ENCODE assay signal across 12 mouse cellular contexts in the genomic region with DNA sequence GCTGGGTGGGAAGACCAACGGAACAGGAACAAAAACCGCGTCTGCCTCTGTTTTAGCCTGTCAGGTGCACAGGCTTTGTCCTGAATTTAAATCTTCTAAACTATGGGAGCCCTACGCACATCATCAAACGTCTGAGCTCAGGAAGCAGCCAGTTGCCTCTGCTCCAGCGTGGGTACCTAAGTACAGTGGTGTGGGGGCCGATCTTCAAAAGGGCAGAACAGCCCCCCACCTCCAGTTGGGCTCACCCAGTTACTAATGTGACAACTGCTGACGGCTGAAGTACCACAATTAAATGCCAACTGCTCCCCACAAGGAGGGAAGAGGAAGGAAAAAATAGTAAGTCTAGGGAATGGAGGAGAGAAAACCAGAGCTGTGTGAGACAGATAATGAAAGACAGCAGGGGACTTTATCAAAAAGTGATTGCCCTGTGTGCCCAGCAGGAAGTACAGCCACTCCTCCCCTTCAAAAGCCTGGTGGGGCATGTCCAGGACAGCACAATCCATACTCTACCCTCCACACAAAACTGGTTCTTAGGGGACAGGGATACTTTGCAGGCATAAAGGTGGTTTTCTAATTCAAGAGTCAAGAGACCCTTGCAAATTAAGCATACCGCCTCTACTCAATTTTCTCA. TPM values are rescaled to one million over a fixed set of nuclear protein-coding genes. Genes with fewer than 3 reads are reported as not detected.
A peak's percentile ranks its signal among the peaks of the same experiment; 100 is the strongest.
DNase-seq lines count a peak whose midpoint lies in the region; ATAC-seq and TF ChIP-seq lines count a peak whose summit lies in the region.
"Had no signal": no experiment of that assay in that cellular context is flagged by ENCODE, and none has a peak within 500 bp of the region (broad histone marks: within the 10 kb centered on the region; RNA-seq: fewer than 3 reads in every experiment).

No protein-coding gene starts in this region.

- H3K4me2 ChIP-seq in heart, embryonic 15.5 days, result peak overlapping the region; percentile 14; the same call in 1 of the 2 replicates
- 0 out of 2 replicates have a peak overlapping the region, but pooled peaks have one; percentile 19 for H3K4me2 ChIP-seq in liver, embryonic 15.5 days
- H3K4me2 ChIP-seq in lung, postnatal 0 days (replicated peaks; ENCODE audit: low read depth, low read length), result no peak overlapping the region
- H3K4me2 ChIP-seq: lung, embryonic 14.5 days had no signal

- no peaks in the 10 kb centered on the region for H3K27me3 ChIP-seq in heart, embryonic 15.5 days
- H3K27me3 ChIP-seq in ES-Bruce4 (ENCODE audit: control insufficient read depth, insufficient read depth, low read length, poor library complexity, severe bottlenecking), result no peaks in the 10 kb centered on the region
- H3K27me3 ChIP-seq in liver, embryonic 15.5 days, result no peaks in the 10 kb centered on the region
- no peaks in the 10 kb centered on the region for H3K27me3 ChIP-seq in lung, postnatal 0 days (replicated peaks; ENCODE audit: insufficient read depth, low read length)

- no peaks in the 10 kb centered on the region for H3K9me3 ChIP-seq in heart, embryonic 15.5 days (replicated peaks)
- no peaks in the 10 kb centered on the region for H3K9me3 ChIP-seq in ES-Bruce4 (replicated peaks; ENCODE audit: control insufficient read depth, insufficient read depth, low read length, poor library complexity, severe bottlenecking)
- no peaks in the 10 kb centered on the region for H3K9me3 ChIP-seq in liver, embryonic 15.5 days (replicated peaks)
- no peaks in the 10 kb centered on the region for H3K9me3 ChIP-seq in lung, postnatal 0 days (ENCODE audit: low read length)

- no peak overlapping the region for H3K4me3 ChIP-seq in heart, embryonic 15.5 days
- H3K4me3 ChIP-seq in ES-Bruce4 (ENCODE audit: low read depth, low read length), result no peak overlapping the region
- H3K4me3 ChIP-seq in liver, embryonic 15.5 days (replicated peaks), result no peak overlapping the region
- H3K4me3 ChIP-seq in lung, postnatal 0 days (ENCODE audit: low read depth, low read length), result no peak overlapping the region
- H3K4me3 ChIP-seq: myocyte had no signal

- H3K4me1 ChIP-seq in heart, embryonic 15.5 days (replicated peaks), result peaks cover 45% of the 10 kb centered on the region
- H3K4me1 ChIP-seq in ES-Bruce4 (ENCODE audit: control insufficient read depth, insufficient read depth, low read length), result peaks cover 6% of the 10 kb centered on the region
- H3K4me1 ChIP-seq in liver, embryonic 15.5 days (replicated peaks), result peaks cover 78% of the 10 kb centered on the region
- H3K4me1 ChIP-seq in lung, postnatal 0 days (ENCODE audit: insufficient read depth, low read depth, low read length), result no peaks in the 10 kb centered on the region

- H3K9ac ChIP-seq in heart, embryonic 15.5 days, result no peak overlapping the region
- H3K9ac ChIP-seq in ES-Bruce4 (ENCODE audit: low read depth, poor library complexity, severe bottlenecking), result 0 out of 2 replicates have a peak overlapping the region, but pooled peaks have one; percentile 9
- no peak overlapping the region for H3K9ac ChIP-seq in liver, embryonic 15.5 days
- no peak overlapping the region for H3K9ac ChIP-seq in lung, postnatal 0 days (replicated peaks; ENCODE audit: low read depth)
- H3K9ac ChIP-seq: lung, embryonic 14.5 days had no signal

- peak overlapping the region; percentile 70 for H3K27ac ChIP-seq in heart, embryonic 15.5 days
- peak overlapping the region; percentile 7; the same call in 1 of the 2 replicates for H3K27ac ChIP-seq in ES-Bruce4 (ENCODE audit: insufficient read depth, low read length)
- no peak overlapping the region for H3K27ac ChIP-seq in liver, embryonic 15.5 days (replicated peaks)
- no peak overlapping the region for H3K27ac ChIP-seq in lung, postnatal 0 days (ENCODE audit: low read length)
- H3K27ac ChIP-seq: kidney, postnatal 0 days had no signal

- peaks cover 10% of the 10 kb centered on the region; the same call in 1 of the 2 replicates for H3K36me3 ChIP-seq in heart, embryonic 15.5 days
- peaks cover 7% of the 10 kb centered on the region for H3K36me3 ChIP-seq in ES-Bruce4 (ENCODE audit: control insufficient read depth, insufficient read depth, low read length, poor library complexity, severe bottlenecking)
- H3K36me3 ChIP-seq in liver, embryonic 15.5 days (replicated peaks), result peaks cover 15% of the 10 kb centered on the region
- H3K36me3 ChIP-seq in lung, postnatal 0 days (ENCODE audit: insufficient read depth, low read length), result 0 out of 2 replicates have a peak, but pooled peaks cover 4% of the 10 kb centered on the region

- no peak for TF ChIP-seq POLR2A in ES-Bruce4 (IDR thresholded peaks at IDR 0.05; ENCODE audit: insufficient read depth, low read length)

- TF ChIP-seq EP300 in ES-Bruce4 (IDR thresholded peaks at IDR 0.05; ENCODE audit: insufficient read depth, low read depth, low read length), result no peak
- TF ChIP-seq EP300 in lung, postnatal 0 days (IDR thresholded peaks at IDR 0.05), result no peak

- 56% methylated on average over 9 of the region's 9 CpGs for WGBS in heart, embryonic 15.5 days
- 36% methylated on average over 9 of the region's 9 CpGs for WGBS in liver, embryonic 15.5 days (ENCODE audit: insufficient replicate concordance)
- 80% methylated on average over 9 of the region's 9 CpGs for WGBS in lung, postnatal 0 days

- ATAC-seq in heart, embryonic 15.5 days (replicated peaks; ENCODE audit: insufficient number of reproducible peaks, insufficient read depth, low FRiP score, low read depth), result no peak
- peak; percentile 59 for ATAC-seq in common myeloid progenitor, adult 5-6 weeks (replicated peaks; ENCODE audit: low read depth, poor library complexity, severe bottlenecking)
- ATAC-seq in liver, embryonic 15.5 days (ENCODE audit: insufficient read depth), result no peak
- ATAC-seq in lung, postnatal 0 days, result no peak

- no peak for TF ChIP-seq CTCF in ES-Bruce4 (IDR thresholded peaks at IDR 0.05; ENCODE audit: low read depth, low read length)
- no peak for TF ChIP-seq CTCF in lung, postnatal 0 days (IDR thresholded peaks at IDR 0.05)

- DNase-seq in heart, adult 8-10 months (ENCODE audit: low spot score), result no peak
- DNase-seq in lung, postnatal 0 days (ENCODE audit: low spot score), result no peak
- no peak for DNase-seq in kidney, adult 11 months
- DNase-seq in gastrocnemius, postnatal 10 days, result no peak
- DNase-seq: adrenal gland, postnatal 14 days; lung, embryonic 14.5 days had no signal

RNA-seq across cellular contexts. Expression of gene Grb2, which starts 34.0 kb away (rescaled TPM):
- 103 and 104 TPM in 2 replicates for polyA plus RNA-seq in heart, embryonic 15.5 days (2015; fragmentation: Nextera tagmentation; extraction: Ambion mirVana)
- 100 to 1,000 TPM in 3 of 4 experiments, 10 to 100 TPM in 1; 93.7 to 126 (median 111) TPM for total RNA-seq in heart, adult 8-10 months (2022)
- polyA plus RNA-seq in ES-Bruce4 (2011; ENCODE audit: insufficient read depth, insufficient read length, low read depth, missing spikeins), result 75.0 and 75.9 TPM in 2 replicates
- 34.7 and 53.5 TPM in 2 replicates for total RNA-seq in common myeloid progenitor, adult 5-6 weeks (2017)
- polyA plus RNA-seq in liver, embryonic 15.5 days (2015; fragmentation: Nextera tagmentation; extraction: Ambion mirVana), result 53.4 and 55.8 TPM in 2 replicates
- 62.8 and 75.9 TPM in 2 replicates for polyA plus RNA-seq in lung, postnatal 0 days (2015; fragmentation: Nextera tagmentation; extraction: Ambion mirVana)
- total RNA-seq in gastrocnemius, postnatal 10 days (2021), result 10 to 100 TPM; 93.7 to 95.9 TPM

RNA-seq across cellular contexts. Expression of gene Slc25a19, which starts 46.3 kb away (rescaled TPM):
- polyA plus RNA-seq in heart, embryonic 15.5 days (2015; fragmentation: Nextera tagmentation; extraction: Ambion mirVana), result 47.7 and 48.8 TPM in 2 replicates
- total RNA-seq in heart, adult 8-10 months (2022), result 10 to 100 TPM; 31.4 to 40.9 (median 34.9) TPM
- 34.7 and 35.8 TPM in 2 replicates for polyA plus RNA-seq in ES-Bruce4 (2011; ENCODE audit: insufficient read depth, insufficient read length, low read depth, missing spikeins)
- total RNA-seq in common myeloid progenitor, adult 5-6 weeks (2017), result 22.3 and 28.1 TPM in 2 replicates
- 10.4 and 10.9 TPM in 2 replicates for polyA plus RNA-seq in liver, embryonic 15.5 days (2015; fragmentation: Nextera tagmentation; extraction: Ambion mirVana)
- 18.9 and 19.5 TPM in 2 replicates for polyA plus RNA-seq in lung, postnatal 0 days (2015; fragmentation: Nextera tagmentation; extraction: Ambion mirVana)
- 10 to 100 TPM; 39.7 to 40.0 TPM for total RNA-seq in gastrocnemius, postnatal 10 days (2021)

Comparison
In these comparisons a context has a peak if more than half of its experiments do, and no peak if none do; other contexts are left out.
1. H3K27ac ChIP-seq: peak in heart, embryonic 15.5 days (single experiment) and ES-Bruce4 (single experiment); none in liver, embryonic 15.5 days (single experiment) and lung, postnatal 0 days (single experiment).